Mouse (Mus musculus) induced T-regulatory cell, adult 2 months (primary cell): ENCODE data around the gene Tlr7.

Source experiments
- DNase-seq: peaks from one replicate; pipeline ENCODE4 v3.0.0-alpha.2; 2012; ENCODE audit warnings: low read depth

Gene Tlr7

DNA sequence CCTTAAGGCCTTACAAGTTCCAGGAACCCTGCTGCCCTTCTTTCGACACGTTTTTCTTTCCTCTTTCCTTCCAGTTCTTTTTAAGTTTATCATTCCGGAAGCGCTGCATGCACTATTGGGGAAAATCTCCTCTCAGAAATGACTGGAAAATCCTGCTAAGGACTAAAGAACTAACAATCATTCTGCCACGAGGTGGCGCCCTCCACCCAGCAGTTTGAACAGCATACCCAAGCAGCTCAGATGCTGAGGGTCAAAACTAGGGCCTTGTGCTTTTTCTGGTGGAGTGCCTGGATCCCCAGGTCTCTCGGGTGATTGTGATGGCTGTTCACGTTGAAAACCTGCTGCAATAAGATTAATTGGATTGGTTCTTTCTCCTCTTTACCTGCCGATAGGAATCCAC, 53.4 kb downstream of the Tlr7 start:
- DNase-seq, result peak; percentile 75

DNA sequence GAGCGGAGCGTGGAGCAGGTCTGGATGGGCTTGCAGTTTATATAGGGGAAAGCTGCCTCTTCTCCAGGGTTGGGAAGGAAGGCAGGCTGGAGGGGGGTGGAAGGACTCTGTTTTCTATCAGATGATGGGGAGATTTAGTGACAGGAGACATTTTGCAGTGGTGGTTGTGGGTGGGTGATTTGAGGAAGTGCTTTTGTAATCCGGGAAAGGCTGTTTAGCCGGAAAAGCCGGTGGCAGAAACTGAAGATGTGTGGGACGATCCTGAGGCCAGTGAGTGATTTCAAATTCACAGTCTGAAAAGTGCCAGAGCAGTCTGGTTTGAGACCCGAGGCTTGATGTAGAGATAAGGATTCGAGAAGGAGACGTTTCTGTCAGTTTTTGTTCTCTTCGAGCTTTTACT, 53.8 kb downstream of the Tlr7 start:
- DNase-seq, result no peak

GRCm38 (mm10) chrX:167264086-167264485, 66.3 kb downstream of the Tlr7 start, which contains the start of gene Tlr8:
TSS of gene Tlr8 (minus strand) at chrX:167264329.
- no peak for DNase-seq

DNA sequence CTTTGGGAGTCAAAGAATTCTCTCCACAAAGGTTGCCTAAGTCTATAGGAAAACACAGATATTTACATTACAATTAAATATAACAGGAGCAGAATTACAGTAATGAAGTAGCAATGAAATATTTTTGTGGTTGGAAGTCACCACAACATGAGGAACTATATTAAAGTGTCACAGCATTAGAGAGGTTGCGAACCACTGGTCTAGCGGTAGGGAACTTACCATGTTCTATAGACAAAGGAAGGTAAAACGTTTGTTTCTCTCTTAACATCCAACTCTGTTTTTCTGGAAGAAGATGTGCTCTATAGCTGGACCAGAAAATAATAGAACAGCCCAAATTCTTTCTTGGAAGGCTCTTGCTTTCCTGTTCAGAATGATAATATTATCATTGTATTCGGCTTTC, 66.8 kb downstream of the Tlr7 start:
- DNase-seq, result no peak
